Mouse (Mus musculus) limb, embryonic 14.5 days (tissue): ENCODE results near the gene Wbp1. TPM values are rescaled to one million over a fixed set of nuclear protein-coding genes. Genes with fewer than 3 reads are reported as not detected.

Experiments used
- ATAC-seq: fragments of 200-750 bp; cut with Nextera tagmentation; 2 replicates; pipeline ENCODE4 v1.8.0; 2017; ENCODE audit warnings: low read depth, moderate number of reproducible peaks, moderate TSS enrichment; ENCODE audit not compliant: low FRiP score
- DNase-seq: peaks from one replicate; pipeline ENCODE4 v3.0.0-alpha.2; 2015; ENCODE audit warnings: low spot score
- H3K27ac ChIP-seq: fragments of 300-500 bp; sonication (generic); replicated peaks from 2 replicates; pipeline ENCODE4 v1.5.1; 2014; ENCODE audit warnings: low read depth, mild to moderate bottlenecking, low read length, moderate library complexity, mixed read lengths
- H3K27me3 ChIP-seq: fragments of 300-500 bp; sonication (generic); 2 replicates; pipeline ENCODE4 v1.6.1; 2014; ENCODE audit warnings: low read length, mixed read lengths; ENCODE audit not compliant: control insufficient read depth, insufficient read depth
- H3K36me3 ChIP-seq: fragments of 300-500 bp; sonication (generic); 2 replicates; pipeline ENCODE4 v1.6.1; 2014; ENCODE audit warnings: mild to moderate bottlenecking, low read length, moderate library complexity, mixed read lengths; ENCODE audit not compliant: control insufficient read depth, insufficient read depth
- H3K4me1 ChIP-seq: fragments of 300-500 bp; sonication (generic); 2 replicates; pipeline ENCODE4 v1.6.1; 2014; ENCODE audit warnings: antibody characterized with exemption, low read length, mixed read lengths; ENCODE audit not compliant: control insufficient read depth, insufficient read depth
- H3K4me2 ChIP-seq: fragments of 300-500 bp; sonication (generic); replicated peaks from 2 replicates; pipeline ENCODE4 v1.6.1; 2014; ENCODE audit warnings: low read depth, mild to moderate bottlenecking, low read length, moderate library complexity; ENCODE audit not compliant: severe bottlenecking
- H3K4me3 ChIP-seq: fragments of 300-500 bp; sonication (generic); replicated peaks from 2 replicates; pipeline ENCODE4 v1.5.1; 2014; ENCODE audit warnings: low read length
- H3K9ac ChIP-seq: fragments of 300-500 bp; sonication (generic); 2 replicates; pipeline ENCODE4 v1.6.1; 2014; ENCODE audit warnings: mild to moderate bottlenecking, low read depth, low read length, moderate library complexity; ENCODE audit not compliant: severe bottlenecking
- H3K9me3 ChIP-seq: fragments of 300-500 bp; sonication (generic); 2 replicates; pipeline ENCODE4 v1.6.1; 2016; ENCODE audit warnings: low read length; ENCODE audit not compliant: control insufficient read depth
- POLR2A ChIP-seq: fragments of 200-500 bp; IDR thresholded peaks from 2 replicates; pipeline ENCODE4 v1.8.0; 2012; ENCODE audit warnings: inconsistent platforms, mild to moderate bottlenecking, moderate library complexity, borderline replicate concordance; ENCODE audit not compliant: insufficient read depth, insufficient read length; ENCODE audit errors: extremely low read depth
- WGBS: fragments of 180-500 bp; shearing (Covaris S2); extraction: QIAGEN DNeasy Blood & Tissue Kit; methylation state at CpG from one replicate; pipeline ENCODE4 v1.1.7; 2014; 5-methylcytosine and 5-hydroxymethylcytosine counted together
- polyA plus RNA-seq, 2 experiments: library from polyadenylated mRNA; depleted of rRNA in 1 of 2; stranded (reverse) in 1 of 2; unstranded in 1 of 2; fragments of >200 nt; fragmentation: Nextera tagmentation in 1 of 2; extraction: Ambion mirVana in 1 of 2; gene quantifications; 2 replicates each; pipeline versions ENCODE4 v1.2.1 to v1.2.3; 2012 to 2014

The Wbp1 gene
- polyA plus RNA-seq, 2 experiments = 83.0 to 191 TPM

GRCm38 (mm10) chr6:83140044-83140443 lies 18.7 kb upstream of the Wbp1 start:
- Histone ChIP-seq H3K4me1 (peaks cover 46% of the 10 kb centered on the region), H3K9ac (no peak overlapping the region), H3K27ac (no peak overlapping the region), H3K4me2 (0 out of 2 replicates have a peak overlapping the region, but pooled peaks have one; percentile 90), H3K36me3 (peaks cover 11% of the 10 kb centered on the region), H3K9me3 (no peaks in the 10 kb centered on the region), H3K27me3 (no peaks in the 10 kb centered on the region), H3K4me3 (no peak overlapping the region)
- DNase-seq = no peak
- no peak for TF ChIP-seq POLR2A
- no peak for ATAC-seq
- 86% methylated on average over 8 of the region's 8 CpGs for WGBS

GRCm38 (mm10) chr6:83138056-83138455 lies 16.7 kb upstream of the Wbp1 start:
- peaks cover 6% of the 10 kb centered on the region for H3K36me3 ChIP-seq
- DNase-seq (peak; percentile 55), ATAC-seq (peak; percentile 23; the same call in 1 of the 2 replicates)
- H3K9ac ChIP-seq = peak overlapping the region; percentile 90
- peak overlapping the region; percentile 90 for H3K4me2 ChIP-seq
- WGBS = under 1% methylated on average over 11 of the region's 11 CpGs
- no peaks in the 10 kb centered on the region for H3K9me3 ChIP-seq
- peaks cover 50% of the 10 kb centered on the region for H3K4me1 ChIP-seq
- H3K27ac ChIP-seq = peak overlapping the region; percentile 100
- H3K27me3 ChIP-seq = no peaks in the 10 kb centered on the region
- peak overlapping the region; percentile 61 for H3K4me3 ChIP-seq
- no peak for TF ChIP-seq POLR2A

GRCm38 (mm10) chr6:83137576-83137950 lies 16.2 kb upstream of the Wbp1 start:
- Histone ChIP-seq H3K9ac (peak overlapping the region; percentile 90), H3K9me3 (no peaks in the 10 kb centered on the region), H3K27me3 (no peaks in the 10 kb centered on the region), H3K27ac (peak overlapping the region; percentile 100), H3K4me3 (peak overlapping the region; percentile 61), H3K4me2 (peak overlapping the region; percentile 90), H3K4me1 (peaks cover 46% of the 10 kb centered on the region), H3K36me3 (peaks cover 6% of the 10 kb centered on the region)
- DNase-seq (peak; percentile 90), ATAC-seq (peak; percentile 86)
- TF ChIP-seq POLR2A = no peak
- WGBS = 0% methylated on average over 12 of the region's 12 CpGs

DNA sequence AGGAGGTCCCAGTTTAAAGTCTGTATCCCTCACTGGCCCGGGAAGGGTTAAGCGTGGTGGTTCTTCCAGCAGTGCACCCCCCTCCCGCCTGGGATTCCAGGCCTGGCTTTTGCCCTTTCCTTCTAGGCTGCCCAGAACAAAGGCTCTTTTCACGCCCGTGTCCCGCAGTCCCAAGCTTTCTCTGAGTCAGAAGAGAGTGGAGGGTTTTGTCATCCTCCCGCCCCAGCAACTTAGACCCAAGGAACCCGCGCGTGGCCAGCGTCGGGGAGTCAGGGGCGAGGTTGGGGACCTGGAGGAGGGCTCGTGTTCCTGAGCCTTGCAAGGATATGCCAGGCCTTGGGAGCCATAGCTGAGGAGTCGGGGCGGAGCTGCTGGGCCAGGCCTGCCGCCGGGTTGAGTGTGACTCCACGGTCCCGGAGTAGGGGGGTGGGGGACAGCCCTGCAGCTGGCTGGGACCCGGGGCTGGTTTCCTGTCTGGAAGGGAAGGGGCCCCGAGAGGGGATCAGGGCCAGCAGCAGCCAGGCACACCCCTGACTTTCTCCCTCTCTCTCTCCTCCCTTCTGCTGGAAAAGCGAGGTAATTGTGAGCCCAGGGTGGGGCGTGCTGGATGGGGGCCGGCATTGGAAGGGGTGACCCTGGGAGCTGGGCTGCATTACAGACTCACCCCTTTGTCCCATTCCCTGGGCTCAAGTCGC lies 15.7 kb upstream of the Wbp1 start:
- H3K36me3 ChIP-seq = peaks cover 3% of the 10 kb centered on the region
- TF ChIP-seq POLR2A = peak; percentile 80; the same call in 1 of the 2 replicates
- WGBS = under 1% methylated on average over 21 of the region's 26 CpGs
- H3K9ac ChIP-seq = peak overlapping the region; percentile 90
- H3K4me1 ChIP-seq = peaks cover 41% of the 10 kb centered on the region
- H3K4me3 ChIP-seq = peak overlapping the region; percentile 61
- peak overlapping the region; percentile 100 for H3K27ac ChIP-seq
- no peaks in the 10 kb centered on the region for H3K9me3 ChIP-seq
- peak overlapping the region; percentile 90 for H3K4me2 ChIP-seq
- ATAC-seq (peak; percentile 88), DNase-seq (peak; percentile 89)
- no peaks in the 10 kb centered on the region for H3K27me3 ChIP-seq

- H3K4me2 ChIP-seq = peak overlapping the region; percentile 90
- peak overlapping the region; percentile 100 for H3K27ac ChIP-seq
- ATAC-seq (no peak), DNase-seq (no peak)
- TF ChIP-seq POLR2A = no peak
- H3K4me1 ChIP-seq = peaks cover 35% of the 10 kb centered on the region
- peak overlapping the region; percentile 61 for H3K4me3 ChIP-seq
- 7% methylated on average over 5 of the region's 5 CpGs for WGBS
- H3K9ac ChIP-seq = peak overlapping the region; percentile 90
- no peaks in the 10 kb centered on the region for H3K27me3 ChIP-seq
- peaks cover 3% of the 10 kb centered on the region for H3K36me3 ChIP-seq
- no peaks in the 10 kb centered on the region for H3K9me3 ChIP-seq
Observed at GRCm38 (mm10) chr6:83136291-83136880, 15.0 kb upstream of the Wbp1 start.
